Mouse (Mus musculus) layer of hippocampus, adult 9-11 months (tissue): ENCODE measurements around the gene Tmem98.

ENCODE experiments used
- DNase-seq: peaks from one replicate; pipeline ENCODE4 v3.0.0; 2022

Tmem98 gene

GRCm38 (mm10) chr11:80856827-80857226, 46.9 kb downstream of the Tmem98 start:
- DNase-seq = no peak

GRCm38 (mm10) chr11:80858065-80858464, 48.1 kb downstream of the Tmem98 start, which contains the start of gene Spaca3:
Spaca3 (plus strand) TSS chr11:80858365.
- DNase-seq = no peak

- no peak for DNase-seq
These were observed 53.0 kb downstream of the Tmem98 start for GRCm38 (mm10) chr11:80862941-80863340.

GRCm38 (mm10) chr11:80868039-80868438, 58.1 kb downstream of the Tmem98 start:
- no peak for DNase-seq
